Mouse (Mus musculus) hindlimb bud, embryonic 11.5 days (tissue): Measurements from ENCODE around the gene Lhfp.
"Not testable (repeated sequence)": the region's sequence is repeated elsewhere in the genome, so short reads cannot be mapped to it uniquely, and the experiment has no call there.

Experiments
- DNase-seq: peaks from one replicate; pipeline ENCODE4 v3.0.0-alpha.2; 2012; ENCODE audit warnings: low read depth, low spot score; ENCODE audit errors: extremely low spot score

Gene Lhfp

DNA sequence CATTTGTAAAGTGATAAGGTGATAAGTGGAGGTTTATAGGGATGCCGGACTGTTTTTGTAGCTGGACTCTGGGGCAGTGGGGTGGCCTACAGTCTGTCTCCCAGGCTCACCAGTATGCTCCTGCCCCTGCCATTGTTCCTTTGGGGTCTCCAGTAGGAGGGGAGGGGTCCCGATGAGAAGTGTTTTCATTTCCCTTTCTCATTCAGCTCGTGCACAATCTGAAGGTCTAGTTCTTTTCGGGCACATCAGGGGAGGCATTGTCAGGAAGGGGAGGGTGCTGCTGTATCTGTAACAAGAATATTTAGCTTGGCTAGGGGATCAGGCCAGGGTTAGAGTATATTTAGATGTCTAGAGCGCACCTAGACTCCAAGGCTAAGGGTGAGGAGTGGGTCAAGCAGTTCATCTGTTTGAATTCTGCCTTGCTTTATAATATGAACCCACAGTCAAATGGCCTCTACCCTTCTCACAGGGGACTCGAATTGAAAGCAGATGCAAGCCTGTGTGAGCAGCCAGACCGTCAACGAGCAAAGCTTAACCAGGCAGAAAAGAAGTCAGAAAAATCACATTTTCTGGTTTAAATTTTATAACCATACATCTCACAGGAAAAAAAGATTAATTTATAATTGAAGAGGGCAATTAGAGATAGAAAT, 46.0 kb downstream of the Lhfp start:
- DNase-seq, result no peak

DNA sequence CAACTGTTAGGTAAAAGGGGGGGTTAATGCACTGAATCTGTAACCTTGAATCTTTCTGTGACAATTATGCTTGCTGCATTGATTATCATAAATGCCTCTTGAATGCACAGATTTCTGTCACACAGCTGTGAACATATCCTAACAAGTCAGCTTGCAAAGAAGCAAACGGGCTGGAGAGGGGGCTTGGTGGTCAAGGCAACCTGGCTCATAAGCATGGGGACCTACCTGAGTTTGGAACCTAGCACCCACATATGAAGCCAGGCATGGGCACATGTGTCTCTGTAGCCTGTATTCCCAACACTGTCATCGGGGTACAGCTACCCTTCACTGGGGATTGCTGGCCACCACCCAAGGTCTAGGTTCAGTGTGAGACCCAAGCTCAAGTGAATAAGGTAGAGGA, 48.6 kb downstream of the Lhfp start:
- no peak for DNase-seq

DNA sequence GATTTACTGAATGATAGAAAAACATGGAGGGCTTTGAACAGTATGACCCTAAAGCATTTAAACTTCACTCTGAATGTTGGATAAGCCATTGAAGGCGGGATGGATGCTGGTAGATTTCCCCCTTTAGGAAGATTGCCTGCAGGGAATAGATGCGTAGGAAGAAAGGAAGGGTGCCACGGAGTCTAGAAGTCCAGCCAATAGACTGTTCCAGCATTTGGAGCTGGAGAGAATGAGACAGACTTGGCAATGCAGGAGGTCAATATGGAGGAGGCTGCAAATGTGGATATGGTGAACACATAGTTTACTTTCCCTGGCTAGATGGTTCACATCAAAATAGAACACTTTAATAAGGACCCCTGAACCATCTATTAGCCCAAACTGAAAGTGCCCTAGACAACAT, 58.9 kb downstream of the Lhfp start:
- no peak for DNase-seq

DNA sequence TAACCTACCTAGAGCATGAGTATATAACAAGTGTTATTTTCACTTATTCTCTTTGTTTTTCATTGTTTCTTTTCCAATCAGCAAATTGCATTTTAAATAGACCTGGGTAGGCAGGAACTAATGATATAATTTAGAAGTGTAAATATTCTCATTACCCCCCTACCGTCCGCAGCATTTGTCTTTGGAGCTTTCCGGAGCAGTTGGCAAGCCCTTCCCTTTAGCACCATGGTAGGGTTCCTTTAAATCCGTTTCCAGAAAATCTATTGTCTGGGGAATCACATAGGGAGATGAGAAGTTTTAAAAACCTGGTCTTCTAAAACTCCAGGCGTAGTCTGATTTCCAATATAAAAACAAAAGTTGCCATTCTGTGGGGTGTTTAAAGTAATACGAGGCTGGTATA, 59.5 kb downstream of the Lhfp start:
- DNase-seq, result no peak

DNA sequence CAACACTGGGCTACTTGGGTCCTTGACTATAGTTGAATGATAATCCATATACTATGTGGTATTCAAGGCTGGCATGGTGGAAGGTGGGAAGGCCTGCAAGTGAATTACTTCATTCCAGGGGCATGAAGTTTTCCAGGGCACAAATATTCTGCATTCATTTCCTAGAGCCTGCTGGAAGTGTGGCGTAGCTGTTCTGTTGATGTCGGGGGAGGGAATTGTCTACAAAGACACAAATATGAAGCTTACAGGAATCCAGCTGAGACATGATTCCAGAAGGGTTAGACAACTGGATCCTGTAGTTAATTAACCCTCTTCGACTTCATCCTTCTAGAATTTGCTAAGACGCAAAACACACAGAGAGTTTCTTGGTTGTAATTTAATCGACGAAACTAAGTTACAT, 60.4 kb downstream of the Lhfp start:
- DNase-seq, result no peak

DNA sequence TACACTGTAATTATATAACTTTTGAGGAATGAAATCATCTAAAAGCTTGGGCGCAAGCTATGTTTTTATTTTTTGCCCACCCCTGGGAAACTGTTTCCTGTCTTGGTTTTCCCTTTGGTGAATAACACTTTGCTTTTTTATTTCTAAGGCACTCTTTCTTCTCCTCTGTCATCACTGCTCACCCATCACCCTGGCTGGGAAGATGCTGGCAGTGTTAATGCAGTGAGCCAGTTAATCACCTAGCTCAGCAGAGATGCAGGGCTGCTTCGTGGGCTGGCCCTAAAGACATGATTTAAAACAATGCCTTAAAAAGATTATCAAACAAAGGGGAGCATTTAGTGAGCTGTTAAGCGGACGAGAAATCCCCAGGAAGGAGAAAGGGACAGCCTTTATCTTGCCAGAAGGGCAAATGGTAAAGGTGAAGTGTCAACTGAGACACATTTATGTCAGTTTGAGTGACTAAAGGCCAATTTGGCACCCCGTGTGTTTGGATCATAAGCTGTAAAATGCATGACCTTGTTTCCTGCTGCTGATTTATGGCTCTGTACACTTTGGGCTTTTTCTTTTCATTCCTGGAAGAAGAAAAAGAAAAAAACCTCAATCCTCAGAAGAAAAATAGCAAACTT, 60.9 kb downstream of the Lhfp start:
- no peak for DNase-seq

DNA sequence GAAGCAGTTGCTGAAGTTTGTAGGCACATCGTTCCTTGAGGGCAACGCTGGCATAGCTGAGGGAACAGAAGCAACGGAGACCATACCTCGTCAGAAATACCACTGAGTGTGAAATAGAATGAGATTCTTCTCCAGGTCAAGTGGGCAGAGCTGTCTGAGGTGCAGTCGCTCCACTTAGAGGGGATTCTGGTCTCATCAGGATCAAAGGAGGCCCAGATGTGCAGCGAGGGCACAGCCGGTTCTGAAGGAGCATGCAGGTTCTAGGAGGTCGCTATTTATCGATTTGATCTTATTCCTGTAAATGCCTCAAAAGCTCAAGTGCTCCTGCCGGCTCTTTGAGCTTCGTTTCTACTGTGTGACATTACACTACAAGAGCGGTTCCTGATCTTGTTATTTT, 61.4 kb downstream of the Lhfp start:
- DNase-seq, result no peak

DNA sequence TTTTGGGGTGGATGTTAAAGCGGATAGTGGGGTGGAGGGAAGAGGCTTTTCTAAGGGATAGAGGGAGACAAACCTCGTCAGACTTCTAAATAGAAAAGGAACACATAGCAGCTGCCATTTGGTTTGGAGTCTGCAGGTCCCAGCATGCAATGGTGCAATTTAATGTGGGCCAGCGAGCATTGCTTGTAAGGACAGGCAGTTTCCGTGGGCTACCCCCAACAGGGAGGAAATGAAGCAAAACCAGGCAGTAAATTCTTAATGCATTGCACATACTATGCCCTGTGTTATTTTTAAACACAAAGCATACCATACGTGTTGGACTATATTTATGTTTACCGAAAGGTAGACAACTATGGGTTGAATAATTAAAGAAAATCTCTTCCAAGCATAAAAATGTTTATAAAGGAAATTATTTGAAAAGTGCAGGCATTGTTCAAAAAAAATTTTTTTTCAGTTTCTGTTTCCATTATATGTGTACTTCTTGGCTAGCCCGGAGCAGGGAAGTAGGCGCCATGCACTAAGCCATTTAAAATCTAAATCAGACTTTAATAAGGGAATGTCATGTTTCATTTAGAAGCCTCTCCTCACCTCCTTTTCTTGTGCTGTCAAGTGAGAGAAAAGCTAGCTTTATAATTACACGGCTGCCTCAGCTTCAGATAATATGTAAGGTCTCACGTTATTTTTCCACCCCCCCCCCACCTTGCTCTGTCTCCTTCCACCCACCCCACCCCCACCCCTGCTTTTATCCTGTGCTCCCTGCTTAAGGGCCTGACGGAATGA, 67.5 kb downstream of the Lhfp start:
- DNase-seq, result no peak

DNA sequence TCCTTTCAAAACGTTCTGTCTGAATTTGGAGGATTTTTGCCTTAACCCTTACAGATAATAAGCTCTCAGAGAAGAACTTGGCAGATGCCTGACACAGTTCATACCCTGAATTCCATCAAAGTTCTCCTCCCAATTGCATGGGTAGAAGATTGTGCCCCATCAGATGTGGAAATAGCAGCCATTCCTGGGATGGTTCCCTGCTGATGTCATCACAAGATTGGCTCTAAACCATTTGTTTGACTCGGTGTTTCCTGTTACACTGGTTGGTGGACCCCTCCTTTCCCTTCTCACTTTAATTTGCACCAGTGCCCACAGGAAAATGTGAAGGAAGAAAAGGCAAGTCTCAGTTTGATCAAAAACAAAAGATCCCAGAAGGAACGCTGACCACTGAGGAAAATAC, 68.6 kb downstream of the Lhfp start:
- no peak for DNase-seq

DNA sequence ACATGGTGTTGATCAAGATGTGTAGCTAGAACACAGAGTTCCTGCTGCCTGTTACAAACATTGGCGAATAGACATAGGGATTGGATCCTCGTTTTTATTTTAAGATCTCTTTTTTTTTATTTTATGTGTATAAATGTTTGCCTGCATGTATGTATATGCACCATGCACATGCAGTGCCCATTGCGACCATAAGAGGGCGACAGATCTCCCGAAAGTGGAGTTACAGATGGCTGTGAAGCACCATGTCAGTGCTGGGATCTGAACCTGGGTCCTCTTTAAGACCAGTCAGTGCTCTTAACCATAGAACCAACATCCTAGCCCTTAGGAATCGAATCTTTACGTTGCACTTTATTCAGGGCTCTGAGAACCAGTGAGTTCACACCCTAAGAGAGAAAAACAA, 70.7 kb downstream of the Lhfp start:
- no peak for DNase-seq

DNA sequence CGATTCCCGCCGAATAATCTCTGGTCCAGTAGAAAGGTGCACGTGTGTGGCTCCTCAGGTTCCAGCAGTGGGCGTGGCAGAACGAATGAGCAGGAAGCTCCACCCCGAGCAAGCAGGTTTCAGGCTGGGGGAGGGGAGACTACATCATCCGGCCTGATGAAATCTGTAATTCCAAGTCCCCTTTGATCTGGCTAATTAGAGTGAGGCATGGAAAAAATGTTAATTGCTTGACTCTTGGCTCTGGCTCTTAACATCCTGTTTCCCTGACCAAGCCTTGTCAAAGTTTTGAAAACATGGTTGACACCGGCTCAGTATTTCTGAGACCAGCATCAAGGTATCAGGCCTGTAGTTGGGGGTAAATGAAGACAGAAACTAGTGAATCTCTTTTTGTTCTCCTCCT, 77.4 kb downstream of the Lhfp start:
- DNase-seq, result not testable (repeated sequence)

DNA sequence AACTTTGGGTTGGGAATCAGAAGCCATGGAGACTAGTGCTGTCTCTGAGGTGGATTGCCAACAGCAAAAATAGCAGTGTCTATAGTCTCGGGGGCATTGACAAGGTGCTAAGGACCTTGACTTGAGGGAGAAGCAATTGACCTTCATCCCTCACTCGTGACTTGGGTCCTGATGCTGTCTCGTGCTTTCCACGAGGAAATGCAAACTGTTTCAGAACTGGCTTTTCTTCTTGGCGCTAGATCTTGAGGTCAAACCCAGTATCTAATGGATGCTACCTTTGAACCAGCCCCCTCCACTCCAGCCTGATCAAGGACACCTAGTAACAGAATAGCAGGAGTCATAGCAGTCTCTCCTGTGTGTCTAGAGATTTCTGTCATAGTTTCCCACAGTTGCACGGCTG, 78.7 kb downstream of the Lhfp start:
- DNase-seq, result no peak

DNA sequence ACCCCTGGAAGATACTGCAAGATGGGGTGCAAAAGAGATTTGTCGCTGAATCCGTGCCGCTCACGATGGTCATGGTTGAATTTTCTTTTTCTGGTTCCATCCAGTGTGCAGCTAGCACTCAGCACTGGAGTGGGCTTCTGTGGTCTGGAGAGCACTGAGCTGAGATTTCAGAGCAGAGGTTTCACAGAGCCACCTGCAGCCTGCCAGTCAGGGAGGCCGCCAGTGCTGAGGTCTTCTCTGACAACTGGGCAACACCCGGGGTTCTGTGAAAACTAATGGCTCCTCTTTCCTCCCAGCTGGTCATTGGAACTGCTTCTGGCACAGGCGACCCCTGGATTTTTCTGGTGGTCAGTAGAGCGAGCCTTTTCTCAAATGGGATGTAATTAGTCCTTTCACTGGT, 84.2 kb downstream of the Lhfp start:
- DNase-seq, result no peak

DNA sequence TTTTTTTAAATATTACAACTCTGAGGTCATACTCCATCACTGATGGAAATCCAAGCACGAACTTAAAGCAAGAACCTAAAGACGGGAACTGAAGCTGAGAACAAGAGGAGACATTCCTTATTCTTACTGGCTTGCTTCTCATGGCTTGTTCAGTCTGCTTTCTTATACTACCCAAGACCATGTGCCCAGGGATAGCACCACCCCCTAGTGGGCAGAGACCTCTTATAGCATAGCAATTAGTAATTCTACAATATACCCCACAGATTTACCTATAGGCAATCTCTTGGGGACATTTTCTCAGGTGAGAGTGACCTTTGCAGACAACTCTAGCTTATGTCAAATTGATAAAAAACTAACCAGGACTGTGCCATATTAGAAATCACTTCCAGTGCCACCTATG, 97.5 kb downstream of the Lhfp start:
- DNase-seq, result no peak

DNA sequence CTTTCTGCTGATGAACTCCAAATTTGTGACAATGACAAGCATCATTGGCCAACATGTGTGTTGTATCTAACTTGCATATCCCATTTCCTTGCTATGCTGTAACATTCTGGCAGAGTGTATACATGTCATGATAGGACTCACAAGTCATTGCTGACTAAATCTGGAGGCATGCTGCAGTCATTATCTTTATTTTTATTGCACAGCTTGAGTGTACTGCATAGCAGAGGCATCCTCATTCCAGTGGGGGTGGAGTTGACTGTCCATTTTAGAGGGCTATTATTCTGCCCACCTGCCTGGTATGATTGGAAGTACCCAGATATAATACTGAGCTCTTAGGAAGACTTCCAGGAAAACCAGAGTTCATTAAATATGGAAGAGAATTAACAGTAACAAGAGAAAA, 97.9 kb downstream of the Lhfp start:
- no peak for DNase-seq

DNA sequence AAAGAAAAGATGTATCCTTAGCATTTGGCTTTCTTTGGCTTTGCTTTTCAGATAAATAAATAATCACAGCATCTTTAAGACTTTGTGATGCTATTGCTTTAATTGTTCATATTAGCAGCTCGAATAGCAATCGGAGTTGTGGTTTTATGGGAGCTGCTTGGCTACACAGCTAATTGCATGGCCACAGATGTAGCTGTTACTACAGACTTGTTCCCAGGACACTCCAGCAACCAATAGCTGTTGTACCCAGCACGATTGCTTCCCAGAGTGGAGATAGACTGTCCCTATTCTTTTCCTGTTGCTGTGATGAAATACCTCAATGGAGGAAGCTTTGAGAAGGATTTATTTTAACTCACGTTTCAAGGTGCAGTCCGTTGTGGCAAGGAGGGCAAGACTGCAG, 98.3 kb downstream of the Lhfp start:
- DNase-seq, result no peak

DNA sequence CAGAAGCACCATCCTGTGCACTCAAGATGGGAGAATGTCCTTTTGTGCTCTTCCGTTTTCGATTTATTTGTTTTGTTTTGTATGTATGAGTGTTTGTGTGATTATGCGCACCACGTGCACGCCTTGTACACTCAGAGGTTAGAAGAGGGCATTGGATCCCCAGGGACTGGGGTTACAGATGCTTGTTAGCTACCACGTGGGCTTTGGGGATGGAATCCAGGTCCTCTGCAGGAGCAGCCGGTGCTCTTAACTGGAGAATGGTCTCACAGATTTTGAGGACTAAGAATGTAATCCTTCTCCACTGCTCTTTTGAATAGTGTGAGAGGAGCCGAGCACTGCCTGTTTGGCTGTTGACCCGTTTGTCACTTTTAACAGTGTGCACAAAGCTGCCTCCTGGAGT, 101.2 kb downstream of the Lhfp start:
- no peak for DNase-seq

DNA sequence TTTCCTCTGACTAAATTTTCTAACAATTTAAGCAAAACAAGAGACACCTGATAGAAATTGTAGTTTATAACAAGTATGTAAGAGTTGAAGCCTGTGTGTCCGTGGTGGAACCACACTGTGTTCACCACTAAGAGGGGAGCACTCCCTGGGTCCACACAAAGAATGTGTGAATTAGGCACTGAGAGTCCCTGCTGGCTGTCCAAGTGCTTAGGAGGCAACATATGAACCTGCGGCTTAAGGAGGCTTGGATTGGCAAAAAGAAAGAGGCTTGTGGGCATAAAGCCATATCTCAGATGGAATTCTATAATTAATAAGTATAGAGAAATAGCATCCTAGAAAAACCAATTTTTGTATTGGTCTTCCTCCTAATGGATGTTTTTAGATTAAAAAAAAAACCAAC, 104.2 kb downstream of the Lhfp start:
- no peak for DNase-seq

DNA sequence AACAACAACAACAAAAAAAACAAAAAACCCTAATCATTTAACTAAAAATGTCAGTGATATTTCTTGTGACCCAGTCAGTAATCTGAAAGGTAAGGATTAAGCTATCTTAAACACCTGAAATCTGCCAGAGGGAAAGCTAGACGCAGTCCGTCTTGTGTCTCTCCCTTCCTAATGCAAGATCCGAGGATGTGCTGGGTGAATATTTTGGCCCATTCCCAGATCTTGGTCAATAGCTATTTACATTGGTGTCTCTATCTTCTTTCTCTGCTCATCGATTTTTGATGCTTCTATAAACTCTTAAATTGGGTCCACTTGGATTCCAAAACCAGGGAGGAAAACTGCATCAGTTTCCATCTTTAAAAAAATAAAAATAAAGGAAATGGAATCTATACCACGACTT, 104.6 kb downstream of the Lhfp start:
- no peak for DNase-seq

DNA sequence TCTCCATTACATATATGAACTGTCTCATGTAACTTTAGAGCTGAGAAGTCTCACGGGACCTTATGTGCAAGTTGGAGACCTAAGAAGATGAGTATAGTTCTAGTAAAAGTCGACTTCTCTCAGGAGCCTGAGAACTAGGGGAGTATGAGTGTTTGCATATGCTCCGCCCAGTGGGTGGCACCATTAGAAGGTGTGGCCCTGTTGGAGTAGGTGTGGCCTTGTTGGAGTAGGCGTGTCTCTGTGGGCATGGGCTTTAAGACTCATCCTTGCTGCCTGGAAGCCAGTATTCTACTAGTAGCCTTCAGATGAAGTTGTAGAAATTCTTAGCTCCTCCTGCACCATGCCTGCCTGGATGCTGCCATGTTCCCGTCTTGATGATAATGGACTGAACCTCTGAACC, 105.7 kb downstream of the Lhfp start:
- no peak for DNase-seq

DNA sequence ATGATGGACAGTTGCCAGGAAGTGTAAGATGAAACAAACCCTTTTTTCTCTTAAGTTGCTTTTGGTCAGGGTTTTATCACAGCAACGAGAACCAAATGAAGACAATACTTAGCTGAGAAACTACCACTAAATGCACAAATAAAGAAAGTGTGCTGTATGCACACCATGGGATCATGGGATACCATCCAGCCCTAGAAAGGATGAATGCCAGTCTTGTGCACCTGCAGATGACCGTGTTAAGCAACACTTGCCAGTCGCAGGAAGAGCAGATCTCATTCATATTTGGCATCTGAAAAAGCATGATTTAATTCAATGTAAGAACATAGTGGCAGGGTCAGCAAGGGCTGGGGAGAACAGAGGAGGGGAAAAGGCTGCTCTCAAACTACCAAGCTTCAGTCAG, 107.4 kb downstream of the Lhfp start:
- no peak for DNase-seq

DNA sequence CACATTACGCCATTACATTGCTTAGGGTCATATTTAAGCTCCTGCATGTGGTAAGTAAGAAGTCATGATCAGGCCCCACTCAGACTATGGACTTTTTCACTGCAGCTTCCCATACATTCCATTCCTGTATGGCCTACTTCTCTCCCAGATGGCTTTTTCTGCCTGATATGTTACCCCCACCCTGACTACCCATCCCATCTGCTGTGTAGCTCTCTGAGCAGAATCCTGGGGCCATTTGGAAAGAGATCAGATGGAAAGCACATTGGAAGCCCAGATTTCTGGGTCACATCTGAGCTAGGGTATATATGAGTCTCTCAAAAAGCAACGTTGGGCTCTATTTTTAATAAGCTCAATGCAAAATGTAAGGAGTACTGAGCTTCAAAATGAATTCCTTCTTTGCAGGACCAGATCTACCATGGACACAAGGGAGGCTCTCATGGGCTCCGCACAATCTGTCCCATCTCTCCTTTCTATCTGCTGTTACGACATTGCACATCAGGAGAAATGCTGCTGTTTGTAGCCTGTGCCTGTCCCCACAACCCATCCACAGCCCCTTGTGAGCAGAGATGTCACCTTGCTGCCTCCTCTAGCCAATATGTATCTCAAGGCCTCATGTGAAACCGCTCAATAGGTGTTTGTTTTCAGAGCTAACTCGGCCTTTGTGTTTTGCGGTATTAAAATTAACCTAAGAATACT, 108.4 kb downstream of the Lhfp start:
- DNase-seq, result no peak
